Mouse (Mus musculus) MEL (cell line): ENCODE measurements at regions not wholly inside any gene's neighbourhood (a gene's known extent, or its start where the extent isn't known, plus 50 kb on each side); places are given as distances from the start of the nearest gene placed in this dataset.

ENCODE experiments used
- DNase-seq: peaks from one replicate; pipeline ENCODE4 v3.0.0; 2011; ENCODE audit warnings: low read depth, low spot score
- H3K27ac ChIP-seq: 2 replicates; pipeline ENCODE4 v1.5.1; 2012; ENCODE audit warnings: low read depth, mild to moderate bottlenecking, control low read depth, low read length, moderate library complexity; ENCODE audit not compliant: control insufficient read depth
- H3K27me3 ChIP-seq, 2 experiments: fragments of 150-350 bp in 1 of 2; sonication (generic) in 1 of 2; 2 replicates each; pipeline ENCODE4 v1.6.1; 2012; ENCODE audit warnings: low read length in 2 of 2, mild to moderate bottlenecking in 2 of 2, improper control_type of control experiment in 1 of 2, moderate library complexity in 1 of 2; ENCODE audit not compliant: insufficient read depth in 2 of 2, control insufficient read depth in 1 of 2
- H3K36me3 ChIP-seq, 2 experiments: 2 replicates each; pipeline ENCODE4 v1.6.1; 2012 to 2014; ENCODE audit warnings: low read length in 2 of 2, improper control_type of control experiment in 1 of 2, inconsistent platforms in 1 of 2, mild to moderate bottlenecking in 1 of 2; ENCODE audit not compliant: insufficient read depth in 2 of 2, control insufficient read depth in 1 of 2
- H3K4me1 ChIP-seq, 2 experiments: fragments of 150-350 bp in 1 of 2; sonication (generic) in 1 of 2; 2 replicates each; pipeline ENCODE4 v1.6.1; 2012; ENCODE audit warnings: low read length in 2 of 2, improper control_type of control experiment in 1 of 2, mild to moderate bottlenecking in 1 of 2; ENCODE audit not compliant: insufficient read depth in 2 of 2, control insufficient read depth in 1 of 2
- H3K4me3 ChIP-seq, 2 experiments: fragments of 150-350 bp in 1 of 2; sonication (generic) in 1 of 2; 2 replicates each; pipeline ENCODE4 v1.5.1; 2012; ENCODE audit warnings: low read depth in 2 of 2, low read length in 2 of 2, mild to moderate bottlenecking in 2 of 2, moderate library complexity in 2 of 2, control low read depth in 1 of 2, improper control_type of control experiment in 1 of 2; ENCODE audit not compliant: control insufficient read depth in 1 of 2, insufficient read depth in 1 of 2
- H3K79me2 ChIP-seq: 2 replicates; pipeline ENCODE4 v1.6.1; 2012; ENCODE audit warnings: mild to moderate bottlenecking, low read length, moderate library complexity; ENCODE audit not compliant: control insufficient read depth, poor library complexity, insufficient read depth
- H3K9ac ChIP-seq: 2 replicates; pipeline ENCODE4 v1.6.1; 2012; ENCODE audit warnings: low read depth, mild to moderate bottlenecking, control low read depth, low read length, moderate library complexity; ENCODE audit not compliant: control insufficient read depth, poor library complexity, severe bottlenecking
- H3K9me3 ChIP-seq: fragments of 150-350 bp; sonication (generic); replicated peaks from 2 replicates; pipeline ENCODE4 v1.6.1; 2012; ENCODE audit warnings: mild to moderate bottlenecking, low read length, improper control_type of control experiment, moderate library complexity; ENCODE audit not compliant: insufficient read depth
- CHD2 ChIP-seq: IDR thresholded peaks from 2 replicates; pipeline ENCODE4 v1.6.1; 2011; ENCODE audit warnings: low read length, improper control_type of control experiment
- E2F4 ChIP-seq: IDR thresholded peaks from 2 replicates; pipeline ENCODE4 v1.6.1; 2011; ENCODE audit warnings: low read depth, low read length, improper control_type of control experiment, borderline replicate concordance
- ELF1 ChIP-seq: IDR thresholded peaks from 2 replicates; pipeline ENCODE4 v1.6.1; 2014; ENCODE audit warnings: low read depth, mild to moderate bottlenecking, inconsistent platforms, low read length, improper control_type of control experiment, moderate library complexity
- HCFC1 ChIP-seq: IDR thresholded peaks from 2 replicates; pipeline ENCODE4 v1.6.1; 2012; ENCODE audit warnings: low read depth, mild to moderate bottlenecking, inconsistent platforms, low read length, improper control_type of control experiment, moderate library complexity
- MAFK ChIP-seq: IDR thresholded peaks from 2 replicates; pipeline ENCODE4 v1.6.1; 2011; ENCODE audit warnings: low read depth, mild to moderate bottlenecking, low read length, improper control_type of control experiment, borderline replicate concordance
- MAZ ChIP-seq: IDR thresholded peaks from 2 replicates; pipeline ENCODE4 v1.6.1; 2012; ENCODE audit warnings: low read depth, mild to moderate bottlenecking, inconsistent platforms, low read length, improper control_type of control experiment
- MEF2A ChIP-seq: IDR thresholded peaks from 2 replicates; pipeline ENCODE4 v1.6.1; 2014; ENCODE audit warnings: low read depth, mild to moderate bottlenecking, inconsistent platforms, low read length, improper control_type of control experiment; ENCODE audit not compliant: poor library complexity, insufficient replicate concordance, severe bottlenecking; ENCODE audit errors: extremely low read depth
- MYB ChIP-seq: IDR thresholded peaks from 2 replicates; pipeline ENCODE4 v1.6.1; 2011; ENCODE audit warnings: mild to moderate bottlenecking, low read depth, low read length, improper control_type of control experiment
- NELFE ChIP-seq: IDR thresholded peaks from 2 replicates; pipeline ENCODE4 v1.6.1; 2011; ENCODE audit warnings: low read depth, low read length, improper control_type of control experiment
- NRF1 ChIP-seq: IDR thresholded peaks from 2 replicates; pipeline ENCODE4 v1.6.1; 2014; ENCODE audit warnings: low read depth, mild to moderate bottlenecking, inconsistent platforms, low read length, improper control_type of control experiment, moderate library complexity; ENCODE audit not compliant: poor library complexity, insufficient read depth, severe bottlenecking
- RAD21 ChIP-seq: IDR thresholded peaks from 2 replicates; pipeline ENCODE4 v1.6.1; 2011; ENCODE audit warnings: mild to moderate bottlenecking, low read depth, low read length, improper control_type of control experiment
- TBP ChIP-seq: IDR thresholded peaks from 2 replicates; pipeline ENCODE4 v1.8.0; 2011; ENCODE audit warnings: low read depth, low read length, improper control_type of control experiment
- TCF12 ChIP-seq: IDR thresholded peaks from 2 replicates; pipeline ENCODE4 v1.6.1; 2014; ENCODE audit warnings: low read depth, mild to moderate bottlenecking, inconsistent platforms, low read length, improper control_type of control experiment, moderate library complexity
- USF1 ChIP-seq: IDR thresholded peaks from 2 replicates; pipeline ENCODE4 v1.6.1; 2014; ENCODE audit warnings: low read depth, mild to moderate bottlenecking, inconsistent platforms, low read length, improper control_type of control experiment, moderate library complexity
- USF2 ChIP-seq, 2 experiments: IDR thresholded peaks; 2 replicates each; pipeline ENCODE4 v1.6.1; 2011 to 2012; ENCODE audit warnings: improper control_type of control experiment in 2 of 2, low read length in 2 of 2, borderline replicate concordance in 1 of 2, inconsistent platforms in 1 of 2, low read depth in 1 of 2, mild to moderate bottlenecking in 1 of 2; ENCODE audit not compliant: insufficient read depth in 1 of 2
- ZMIZ1 ChIP-seq: IDR thresholded peaks from 2 replicates; pipeline ENCODE4 v1.6.1; 2012; ENCODE audit warnings: low read depth, mild to moderate bottlenecking, inconsistent platforms, low read length, improper control_type of control experiment, moderate library complexity

DNA sequence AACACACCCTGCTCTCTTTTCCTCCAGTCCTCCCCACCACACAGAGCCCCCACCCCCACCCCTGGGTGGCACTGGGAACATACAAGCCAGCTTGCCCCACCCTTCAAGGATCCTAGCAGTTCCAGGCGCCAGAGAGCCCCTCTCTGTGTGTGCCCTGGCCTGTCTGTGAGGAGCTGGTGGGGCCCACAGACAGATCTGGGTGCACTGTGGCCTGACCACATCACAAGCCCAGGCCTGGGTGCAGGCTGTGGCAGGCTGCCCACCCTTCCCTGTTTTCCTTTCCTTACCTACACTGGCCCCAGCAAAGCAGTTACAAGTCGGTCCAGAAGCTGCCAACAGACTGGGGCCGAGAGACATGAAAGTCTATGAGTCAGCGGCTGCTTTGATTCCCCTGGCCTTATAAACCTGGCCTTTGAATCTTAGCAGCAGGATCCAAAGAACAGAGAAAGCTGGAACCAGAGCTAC is 74.8 kb upstream of the Spred2 start:
- Histone ChIP-seq H3K4me1 (no peaks in the 10 kb centered on the region), H3K9me3 (no peaks in the 10 kb centered on the region), H3K4me3 (no peak overlapping the region), H3K9ac (no peak overlapping the region), H3K27ac (no peak overlapping the region), H3K79me2 (no peaks in the 10 kb centered on the region), H3K36me3 (no peaks in the 10 kb centered on the region), H3K27me3 (no peaks in the 10 kb centered on the region; a peak in 1 of 4 replicates)
- DNase-seq = no peak
- no peak for TF ChIP-seq HCFC1
- TF ChIP-seq MEF2A = no peak
- no peak for TF ChIP-seq MAZ
- no peak for TF ChIP-seq MYB
- no peak for TF ChIP-seq USF2 (IDR thresholded peaks at IDR 0.05; ENCODE audit: borderline replicate concordance in 1 of 2, insufficient read depth in 1 of 2, low read depth in 1 of 2, low read length in 2 of 2)
- TF ChIP-seq ELF1 = no peak
- TF ChIP-seq MAFK = no peak
- TF ChIP-seq USF1 = no peak
- TF ChIP-seq CHD2 = no peak
- TF ChIP-seq RAD21 = no peak
- no peak for TF ChIP-seq NRF1
- TF ChIP-seq ZMIZ1 = no peak
- no peak for TF ChIP-seq NELFE

GRCm38 (mm10) chr11:19849844-19850420 is 74.2 kb upstream of the Spred2 start:
- Histone ChIP-seq H3K27me3 (no peaks in the 10 kb centered on the region; a peak in 1 of 4 replicates), H3K9me3 (no peaks in the 10 kb centered on the region), H3K4me1 (no peaks in the 10 kb centered on the region), H3K4me3 (no peak overlapping the region), H3K36me3 (no peaks in the 10 kb centered on the region), H3K9ac (no peak overlapping the region), H3K27ac (no peak overlapping the region), H3K79me2 (no peaks in the 10 kb centered on the region)
- no peak for DNase-seq
- TF ChIP-seq TBP = no peak
- no peak for TF ChIP-seq TCF12
- TF ChIP-seq E2F4 = no peak
- no peak for TF ChIP-seq MEF2A
- no peak for TF ChIP-seq USF2 (IDR thresholded peaks at IDR 0.05; ENCODE audit: borderline replicate concordance in 1 of 2, insufficient read depth in 1 of 2, low read depth in 1 of 2, low read length in 2 of 2)
